Mouse (Mus musculus) midbrain, embryonic 10.5 days (tissue): ENCODE results near the gene Mrpl44. TPM values are rescaled to one million over a fixed set of nuclear protein-coding genes. Genes with fewer than 3 reads are reported as not detected.

Experiments used
- DNase-seq: peaks from one replicate; pipeline ENCODE4 v3.0.0-alpha.2; 2017; ENCODE audit warnings: low spot score
- H3K27ac ChIP-seq: fragments of 300-500 bp; sonication (generic); replicated peaks from 2 replicates; pipeline ENCODE4 v1.5.1; 2016; ENCODE audit warnings: mild to moderate bottlenecking
- H3K27me3 ChIP-seq: fragments of 300-500 bp; sonication (generic); 2 replicates; pipeline ENCODE4 v1.6.1; 2016; ENCODE audit warnings: low read depth, mild to moderate bottlenecking; ENCODE audit not compliant: poor library complexity, severe bottlenecking
- H3K36me3 ChIP-seq: fragments of 300-500 bp; sonication (generic); 2 replicates; pipeline ENCODE4 v1.6.1; 2016; ENCODE audit warnings: mild to moderate bottlenecking, moderate library complexity
- H3K4me1 ChIP-seq: fragments of 300-500 bp; sonication (generic); 2 replicates; pipeline ENCODE4 v1.6.1; 2016
- H3K4me3 ChIP-seq: fragments of 300-500 bp; sonication (generic); 2 replicates; pipeline ENCODE4 v1.5.1; 2016; ENCODE audit warnings: mild to moderate bottlenecking, moderate library complexity
- H3K9me3 ChIP-seq: fragments of 300-500 bp; sonication (generic); replicated peaks from 2 replicates; pipeline ENCODE4 v1.6.1; 2016; ENCODE audit warnings: mild to moderate bottlenecking
- WGBS: fragments of 180-500 bp; shearing (Covaris S2); methylation state at CpG from one replicate; pipeline ENCODE4 v1.1.7; 2016; 5-methylcytosine and 5-hydroxymethylcytosine counted together
- polyA plus RNA-seq: library from polyadenylated mRNA; unstranded; fragments of >200 nt; fragmentation: Nextera tagmentation; extraction: Ambion mirVana; gene quantifications from 2 replicates; pipeline ENCODE4 v1.2.1, GENCODE M21; 2016

Gene Mrpl44
- polyA plus RNA-seq, 1 experiment from 2014 or later: 65.5 TPM

GRCm38 (mm10) chr1:79755376-79755775, 20.4 kb upstream of the Mrpl44 start:
- WGBS: 78% methylated on average over 2 of the region's 2 CpGs
- H3K4me1 ChIP-seq: peaks cover 12% of the 10 kb centered on the region
- no peak overlapping the region for H3K27ac ChIP-seq
- H3K36me3 ChIP-seq: 0 out of 2 replicates have a peak, but pooled peaks cover 5% of the 10 kb centered on the region
- no peak overlapping the region for H3K4me3 ChIP-seq
- H3K27me3 ChIP-seq: no peaks in the 10 kb centered on the region
- H3K9me3 ChIP-seq: no peaks in the 10 kb centered on the region
- DNase-seq: no peak

GRCm38 (mm10) chr1:79756417-79756816, 19.4 kb upstream of the Mrpl44 start:
- DNase-seq: no peak
- WGBS: 91% methylated on average over 5 of the region's 5 CpGs
- H3K36me3 ChIP-seq: 0 out of 2 replicates have a peak, but pooled peaks cover 1% of the 10 kb centered on the region
- H3K27ac ChIP-seq: no peak overlapping the region
- no peak overlapping the region for H3K4me3 ChIP-seq
- H3K27me3 ChIP-seq: no peaks in the 10 kb centered on the region
- no peaks in the 10 kb centered on the region for H3K9me3 ChIP-seq
- H3K4me1 ChIP-seq: peaks cover 18% of the 10 kb centered on the region

- Histone ChIP-seq H3K4me1 (peaks cover 21% of the 10 kb centered on the region), H3K4me3 (no peak overlapping the region), H3K27me3 (no peaks in the 10 kb centered on the region), H3K9me3 (no peaks in the 10 kb centered on the region), H3K36me3 (no peaks in the 10 kb centered on the region), H3K27ac (no peak overlapping the region)
- 85% methylated on average over 7 of the region's 7 CpGs for WGBS
- no peak for DNase-seq
Measured at GRCm38 (mm10) chr1:79757161-79757560, 18.7 kb upstream of the Mrpl44 start.

- Histone ChIP-seq H3K36me3 (no peaks in the 10 kb centered on the region), H3K4me1 (peaks cover 23% of the 10 kb centered on the region)
- no peak for DNase-seq
Measured at GRCm38 (mm10) chr1:79757597-79757996, 18.2 kb upstream of the Mrpl44 start.

GRCm38 (mm10) chr1:79759006-79759405, 16.8 kb upstream of the Mrpl44 start:
- no peak for DNase-seq
- no peak overlapping the region for H3K4me3 ChIP-seq
- WGBS: 82% methylated on average over 2 of the region's 2 CpGs

More at GRCm38 (mm10) chr1:79757597-79757996, 18.2 kb upstream of the Mrpl44 start:
- Histone ChIP-seq H3K27ac (no peak overlapping the region), H3K27me3 (no peaks in the 10 kb centered on the region), H3K4me3 (no peak overlapping the region), H3K9me3 (no peaks in the 10 kb centered on the region)
- 87% methylated on average over 4 of the region's 4 CpGs for WGBS

GRCm38 (mm10) chr1:79759436-79759972, 16.3 kb upstream of the Mrpl44 start:
- no peaks in the 10 kb centered on the region for H3K36me3 ChIP-seq
- H3K9me3 ChIP-seq: no peaks in the 10 kb centered on the region
- H3K4me3 ChIP-seq: peak overlapping the region; percentile 18; the same call in 1 of the 2 replicates
- H3K4me1 ChIP-seq: peaks cover 23% of the 10 kb centered on the region
- 81% methylated on average over 5 of the region's 5 CpGs for WGBS
- no peak for DNase-seq
- no peaks in the 10 kb centered on the region for H3K27me3 ChIP-seq
- H3K27ac ChIP-seq: no peak overlapping the region

More at GRCm38 (mm10) chr1:79759006-79759405, 16.8 kb upstream of the Mrpl44 start:
- peaks cover 23% of the 10 kb centered on the region for H3K4me1 ChIP-seq
- H3K9me3 ChIP-seq: no peaks in the 10 kb centered on the region
- H3K27me3 ChIP-seq: no peaks in the 10 kb centered on the region
- H3K36me3 ChIP-seq: no peaks in the 10 kb centered on the region
- H3K27ac ChIP-seq: no peak overlapping the region

- H3K27ac ChIP-seq: peak overlapping the region; percentile 92
- peaks cover 23% of the 10 kb centered on the region for H3K4me1 ChIP-seq
- no peaks in the 10 kb centered on the region for H3K36me3 ChIP-seq
- H3K4me3 ChIP-seq: peak overlapping the region; percentile 87
- no peaks in the 10 kb centered on the region for H3K9me3 ChIP-seq
- 14% methylated on average over 11 of the region's 11 CpGs for WGBS
- no peaks in the 10 kb centered on the region for H3K27me3 ChIP-seq
- no peak for DNase-seq
Measured at GRCm38 (mm10) chr1:79760656-79761055, 15.2 kb upstream of the Mrpl44 start.

GRCm38 (mm10) chr1:79761106-79761916, 14.5 kb upstream of the Mrpl44 start:
- Histone ChIP-seq H3K27me3 (no peaks in the 10 kb centered on the region), H3K4me1 (peaks cover 23% of the 10 kb centered on the region), H3K36me3 (no peaks in the 10 kb centered on the region), H3K9me3 (no peaks in the 10 kb centered on the region), H3K27ac (peak overlapping the region; percentile 92), H3K4me3 (peak overlapping the region; percentile 87)
- under 1% methylated on average over 61 of the region's 65 CpGs for WGBS
- peak; percentile 81 for DNase-seq

- Histone ChIP-seq H3K36me3 (no peaks in the 10 kb centered on the region), H3K9me3 (no peaks in the 10 kb centered on the region), H3K4me3 (peak overlapping the region; percentile 87), H3K4me1 (peaks cover 23% of the 10 kb centered on the region), H3K27ac (peak overlapping the region; percentile 92), H3K27me3 (no peaks in the 10 kb centered on the region)
- DNase-seq: no peak
- WGBS: 0% methylated on average over 6 of the region's 6 CpGs
Measured at GRCm38 (mm10) chr1:79761917-79762271, 13.9 kb upstream of the Mrpl44 start.

GRCm38 (mm10) chr1:79762282-79763250, 13.3 kb upstream of the Mrpl44 start:
- peak overlapping the region; percentile 92 for H3K27ac ChIP-seq
- H3K9me3 ChIP-seq: no peaks in the 10 kb centered on the region
- no peaks in the 10 kb centered on the region for H3K36me3 ChIP-seq
- DNase-seq: peak; percentile 13
- H3K4me3 ChIP-seq: peak overlapping the region; percentile 87
- 71% methylated on average over 16 of the region's 16 CpGs for WGBS
- peaks cover 23% of the 10 kb centered on the region for H3K4me1 ChIP-seq
- no peaks in the 10 kb centered on the region for H3K27me3 ChIP-seq

- H3K27ac ChIP-seq: no peak overlapping the region
- 92% methylated on average over 2 of the region's 2 CpGs for WGBS
Measured at GRCm38 (mm10) chr1:79764031-79764430, 11.8 kb upstream of the Mrpl44 start.

GRCm38 (mm10) chr1:79764483-79764882, 11.3 kb upstream of the Mrpl44 start:
- H3K27me3 ChIP-seq: no peaks in the 10 kb centered on the region
- no peak overlapping the region for H3K4me3 ChIP-seq
- H3K27ac ChIP-seq: no peak overlapping the region
- no peaks in the 10 kb centered on the region for H3K36me3 ChIP-seq
- no peak for DNase-seq
- H3K9me3 ChIP-seq: no peaks in the 10 kb centered on the region
- WGBS: 92% methylated on average over 1 of the region's 1 CpGs
- H3K4me1 ChIP-seq: peaks cover 20% of the 10 kb centered on the region

More at GRCm38 (mm10) chr1:79764031-79764430, 11.8 kb upstream of the Mrpl44 start:
- no peaks in the 10 kb centered on the region for H3K36me3 ChIP-seq
- peaks cover 23% of the 10 kb centered on the region for H3K4me1 ChIP-seq
- no peaks in the 10 kb centered on the region for H3K27me3 ChIP-seq
- no peak for DNase-seq
- H3K4me3 ChIP-seq: no peak overlapping the region
- no peaks in the 10 kb centered on the region for H3K9me3 ChIP-seq
